Mouse (Mus musculus): Measurements from ENCODE around the gene Card11. TPM values are rescaled to one million over a fixed set of nuclear protein-coding genes. Genes with fewer than 3 reads are reported as not detected.

The Card11 gene
- total RNA-seq, 1 experiment = 1.2 TPM

DNA sequence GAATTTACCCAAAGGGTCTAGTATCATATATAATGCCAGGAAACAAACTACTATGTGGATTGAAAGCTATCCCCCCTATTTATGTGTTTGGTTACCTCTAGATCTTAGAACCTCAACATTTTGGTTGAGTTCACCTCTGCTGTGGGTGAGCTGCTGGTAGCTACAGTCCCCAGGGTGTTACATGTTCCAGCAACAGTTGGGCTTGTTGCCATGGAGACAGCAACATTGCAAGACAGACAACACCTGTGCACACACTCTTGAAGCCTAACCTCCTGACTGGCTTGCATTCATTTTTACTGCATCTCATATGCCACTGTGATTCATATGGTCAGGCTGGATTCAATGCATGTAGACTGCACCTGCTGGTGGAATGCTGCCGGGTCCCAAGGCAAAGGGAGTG is 32.6 kb upstream of the Card11 start:
- no peak for TF ChIP-seq HCFC1 (IDR thresholded peaks at IDR 0.05; ENCODE audit: borderline replicate concordance, insufficient read depth, low read length)
- DNase-seq (ENCODE audit: low read depth, low spot score) = no peak
- Histone ChIP-seq H3K27ac (ENCODE audit: insufficient read depth, low read depth, low read length, poor library complexity, severe bottlenecking) (no peak overlapping the region), H3K9ac (ENCODE audit: insufficient read depth, low read depth, low read length, poor library complexity, severe bottlenecking) (no peak overlapping the region), H3K36me3 (ENCODE audit: control insufficient read depth, insufficient read depth, low read length, poor library complexity, severe bottlenecking) (no peaks in the 10 kb centered on the region), H3K9me3 (ENCODE audit: control insufficient read depth, insufficient read depth, low read depth, low read length) (no peaks in the 10 kb centered on the region), H3K4me1 (ENCODE audit: control insufficient read depth in 2 of 2, insufficient read depth in 2 of 2, low read length in 2 of 2, poor library complexity in 1 of 2) (peaks cover 0 to 2% of the 10 kb centered on the region in 2 experiments; a peak in 1 of 4 replicates), H3K4me3 (ENCODE audit: insufficient read depth in 1 of 2, low read depth in 1 of 2, low read length in 2 of 2, poor library complexity in 1 of 2, severe bottlenecking in 1 of 2) (no peak overlapping the region)
- in situ Hi-C loops (cut with MboI; ENCODE audit: low sequenced_read_pairs in 2 of 2, unreplicated experiment in 2 of 2) = no loop called here

DNA sequence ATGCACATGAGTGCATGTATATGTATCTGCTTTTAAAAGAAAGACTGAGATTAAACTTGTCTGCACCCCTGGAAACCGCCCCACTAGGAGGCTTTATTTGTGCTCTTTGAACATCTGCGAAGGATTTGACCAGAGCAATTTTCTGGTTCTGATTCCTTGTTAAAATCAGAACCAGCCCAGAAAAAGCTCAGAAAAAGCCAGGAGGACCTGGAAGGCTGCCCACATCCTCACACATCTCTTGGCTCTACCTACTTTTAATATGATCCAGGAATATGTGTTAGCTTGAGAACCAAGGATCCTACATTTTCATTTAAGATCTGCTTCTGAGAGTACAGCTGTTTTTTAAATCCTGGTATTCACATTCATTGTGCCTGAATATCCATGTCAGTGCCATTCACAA is 29.0 kb upstream of the Card11 start:
- DNase-seq (ENCODE audit: low read depth, low spot score) = no peak
- in situ Hi-C loops (cut with MboI; ENCODE audit: low sequenced_read_pairs in 2 of 2, unreplicated experiment in 2 of 2) = no loop called here
- Histone ChIP-seq H3K36me3 (ENCODE audit: control insufficient read depth, insufficient read depth, low read length, poor library complexity, severe bottlenecking) (no peaks in the 10 kb centered on the region), H3K9ac (ENCODE audit: insufficient read depth, low read depth, low read length, poor library complexity, severe bottlenecking) (no peak overlapping the region), H3K27ac (ENCODE audit: insufficient read depth, low read depth, low read length, poor library complexity, severe bottlenecking) (no peak overlapping the region), H3K4me3 (ENCODE audit: insufficient read depth in 1 of 2, low read depth in 1 of 2, low read length in 2 of 2, poor library complexity in 1 of 2, severe bottlenecking in 1 of 2) (no peak overlapping the region), H3K9me3 (ENCODE audit: control insufficient read depth, insufficient read depth, low read depth, low read length) (no peaks in the 10 kb centered on the region), H3K4me1 (ENCODE audit: control insufficient read depth in 2 of 2, insufficient read depth in 2 of 2, low read length in 2 of 2, poor library complexity in 1 of 2) (peaks cover 0 to 2% of the 10 kb centered on the region in 2 experiments; a peak in 1 of 4 replicates)
- TF ChIP-seq ZNF384 (IDR thresholded peaks at IDR 0.05; ENCODE audit: low read depth, low read length) = no peak

- in situ Hi-C loops (cut with MboI; ENCODE audit: low sequenced_read_pairs in 2 of 2, unreplicated experiment in 2 of 2) = no loop called here
- no peak overlapping the region for H3K4me3 ChIP-seq (ENCODE audit: insufficient read depth in 1 of 2, low read depth in 1 of 2, low read length in 2 of 2, poor library complexity in 1 of 2, severe bottlenecking in 1 of 2)
- H3K27ac ChIP-seq (ENCODE audit: insufficient read depth, low read depth, low read length, poor library complexity, severe bottlenecking) = no peak overlapping the region
- H3K4me1 ChIP-seq (ENCODE audit: control insufficient read depth in 2 of 2, insufficient read depth in 2 of 2, low read length in 2 of 2, poor library complexity in 1 of 2) = no peaks in the 10 kb centered on the region
- H3K9me3 ChIP-seq (ENCODE audit: control insufficient read depth, insufficient read depth, low read depth, low read length) = no peaks in the 10 kb centered on the region
- no peak for DNase-seq (ENCODE audit: low read depth, low spot score)
- H3K9ac ChIP-seq (ENCODE audit: insufficient read depth, low read depth, low read length, poor library complexity, severe bottlenecking) = no peak overlapping the region
- TF ChIP-seq ZNF384 (IDR thresholded peaks at IDR 0.05; ENCODE audit: low read depth, low read length) = no peak
- no peak for TF ChIP-seq ZC3H11A (IDR thresholded peaks at IDR 0.05; ENCODE audit: borderline replicate concordance, low read depth, low read length)
- no peak for TF ChIP-seq HCFC1 (IDR thresholded peaks at IDR 0.05; ENCODE audit: borderline replicate concordance, insufficient read depth, low read length)
- no peak for TF ChIP-seq MAFK (IDR thresholded peaks at IDR 0.05; ENCODE audit: insufficient read depth, low read depth, low read length)
- TF ChIP-seq CHD2 (IDR thresholded peaks at IDR 0.05; ENCODE audit: low read depth, low read length) = no peak
- no peaks in the 10 kb centered on the region for H3K36me3 ChIP-seq (ENCODE audit: control insufficient read depth, insufficient read depth, low read length, poor library complexity, severe bottlenecking)
These were observed 25.3 kb upstream of the Card11 start for GRCm38 (mm10) chr5:141025635-141026034.

- H3K27ac ChIP-seq (ENCODE audit: insufficient read depth, low read depth, low read length, poor library complexity, severe bottlenecking) = no peak overlapping the region
- H3K9ac ChIP-seq (ENCODE audit: insufficient read depth, low read depth, low read length, poor library complexity, severe bottlenecking) = no peak overlapping the region
- peak; percentile 39 for DNase-seq (ENCODE audit: low read depth, low spot score)
- TF ChIP-seq CHD2 (IDR thresholded peaks at IDR 0.05; ENCODE audit: low read depth, low read length) (no peak), HCFC1 (IDR thresholded peaks at IDR 0.05; ENCODE audit: borderline replicate concordance, insufficient read depth, low read length) (no peak), MAFK (IDR thresholded peaks at IDR 0.05; ENCODE audit: insufficient read depth, low read depth, low read length) (peak; percentile 73), ZNF384 (IDR thresholded peaks at IDR 0.05; ENCODE audit: low read depth, low read length) (no peak), ZC3H11A (IDR thresholded peaks at IDR 0.05; ENCODE audit: borderline replicate concordance, low read depth, low read length) (peak; percentile 41; the same call in 1 of the 2 replicates)
- in situ Hi-C loops (cut with MboI; ENCODE audit: low sequenced_read_pairs in 2 of 2, unreplicated experiment in 2 of 2) = no loop called here
- H3K4me3 ChIP-seq (ENCODE audit: insufficient read depth in 1 of 2, low read depth in 1 of 2, low read length in 2 of 2, poor library complexity in 1 of 2, severe bottlenecking in 1 of 2) = no peak overlapping the region
- H3K36me3 ChIP-seq (ENCODE audit: control insufficient read depth, insufficient read depth, low read length, poor library complexity, severe bottlenecking) = no peaks in the 10 kb centered on the region
- H3K4me1 ChIP-seq (ENCODE audit: control insufficient read depth in 2 of 2, insufficient read depth in 2 of 2, low read length in 2 of 2, poor library complexity in 1 of 2) = no peaks in the 10 kb centered on the region
- H3K9me3 ChIP-seq (ENCODE audit: control insufficient read depth, insufficient read depth, low read depth, low read length) = no peaks in the 10 kb centered on the region
These were observed 24.1 kb upstream of the Card11 start for GRCm38 (mm10) chr5:141024435-141024834.

GRCm38 (mm10) chr5:141017927-141018700 is 17.7 kb upstream of the Card11 start:
- no peak for DNase-seq (ENCODE audit: low read depth, low spot score)
- Histone ChIP-seq H3K4me3 (ENCODE audit: insufficient read depth in 1 of 2, low read depth in 1 of 2, low read length in 2 of 2, poor library complexity in 1 of 2, severe bottlenecking in 1 of 2) (no peak overlapping the region), H3K9me3 (ENCODE audit: control insufficient read depth, insufficient read depth, low read depth, low read length) (no peaks in the 10 kb centered on the region), H3K9ac (ENCODE audit: insufficient read depth, low read depth, low read length, poor library complexity, severe bottlenecking) (no peak overlapping the region), H3K4me1 (ENCODE audit: control insufficient read depth in 2 of 2, insufficient read depth in 2 of 2, low read length in 2 of 2, poor library complexity in 1 of 2) (no peaks in the 10 kb centered on the region), H3K36me3 (ENCODE audit: control insufficient read depth, insufficient read depth, low read length, poor library complexity, severe bottlenecking) (no peaks in the 10 kb centered on the region), H3K27ac (ENCODE audit: insufficient read depth, low read depth, low read length, poor library complexity, severe bottlenecking) (no peak overlapping the region)
- TF ChIP-seq HCFC1 (IDR thresholded peaks at IDR 0.05; ENCODE audit: borderline replicate concordance, insufficient read depth, low read length) (no peak), CHD2 (IDR thresholded peaks at IDR 0.05; ENCODE audit: low read depth, low read length) (no peak), ZNF384 (IDR thresholded peaks at IDR 0.05; ENCODE audit: low read depth, low read length) (no peak), MAFK (IDR thresholded peaks at IDR 0.05; ENCODE audit: insufficient read depth, low read depth, low read length) (no peak), ZC3H11A (IDR thresholded peaks at IDR 0.05; ENCODE audit: borderline replicate concordance, low read depth, low read length) (no peak)
- in situ Hi-C loops (cut with MboI; ENCODE audit: low sequenced_read_pairs in 2 of 2, unreplicated experiment in 2 of 2) = no loop called here
